Mouse (Mus musculus) liver, embryonic 13.5 days (tissue): ENCODE data around the gene Grm8. TPM values are rescaled to one million over a fixed set of nuclear protein-coding genes. Genes with fewer than 3 reads are reported as not detected.

Experiments
- microRNA counts: library from miRNA; unstranded; fragments of <30 nt; microRNA quantifications from one replicate; lab custom pipeline; 2016
- microRNA-seq: library from miRNA; unstranded; fragments of <30 nt; microRNA quantifications from one replicate; pipeline ENCODE4, GENCODE M21; 2016
- polyA plus RNA-seq: library from polyadenylated mRNA; unstranded; fragments of >200 nt; fragmentation: Nextera tagmentation; extraction: Ambion mirVana; gene quantifications from 2 replicates; pipeline ENCODE4 v1.2.1, GENCODE M21; 2015

Gene Grm8
- polyA plus RNA-seq, 1 experiment from 2014 or later: 0.05 TPM

MicroRNAs encoded within 50 kb of the gene (microRNA counts, 519-probe panel; counts per million panel counts)
- 4,953 counts per million, percentile 51 among the panel's probes with 10 or more counts for microRNA mmu-miR-592 (lab: Ali Mortazavi, UCI)

Small RNA genes within 50 kb of the gene (microRNA-seq; reads per million reads assigned to microRNA genes)
- 2.1 reads per million for gene Mir592
